Mouse (Mus musculus) cerebral cortex, adult 2 months (tissue): ENCODE measurements around the gene Nos1ap.

Source experiments
- WGBS: fragments of 180-500 bp; shearing (Covaris S2); methylation state at CpG from one replicate; pipeline ENCODE4 v1.1.7; 2018; 5-methylcytosine and 5-hydroxymethylcytosine counted together

Nos1ap gene

GRCm38 (mm10) chr1:170459896-170460602 lies 129.6 kb downstream of the Nos1ap start:
- WGBS, result 51% methylated on average over 5 of the region's 5 CpGs

- 66% methylated on average over 4 of the region's 4 CpGs for WGBS
These were observed 132.0 kb downstream of the Nos1ap start for GRCm38 (mm10) chr1:170457673-170458072.

GRCm38 (mm10) chr1:170455910-170456700 lies 133.6 kb downstream of the Nos1ap start:
- 82% methylated on average over 14 of the region's 14 CpGs for WGBS

GRCm38 (mm10) chr1:170455387-170455786 lies 134.3 kb downstream of the Nos1ap start:
- 91% methylated on average over 3 of the region's 3 CpGs for WGBS

- WGBS, result 63% methylated on average over 3 of the region's 3 CpGs
These were observed 136.2 kb downstream of the Nos1ap start for GRCm38 (mm10) chr1:170453455-170453854.

GRCm38 (mm10) chr1:170448244-170448643 lies 141.4 kb downstream of the Nos1ap start:
- WGBS, result 64% methylated on average over 2 of the region's 2 CpGs

- WGBS, result 42% methylated on average over 3 of the region's 3 CpGs
These were observed 144.2 kb downstream of the Nos1ap start for GRCm38 (mm10) chr1:170445458-170445857.

- WGBS, result 70% methylated on average over 10 of the region's 10 CpGs
These were observed 149.3 kb downstream of the Nos1ap start for GRCm38 (mm10) chr1:170440367-170440766.

- 67% methylated on average over 7 of the region's 7 CpGs for WGBS
These were observed 151.1 kb downstream of the Nos1ap start for GRCm38 (mm10) chr1:170438471-170439151.

- 87% methylated on average over 4 of the region's 4 CpGs for WGBS
These were observed 155.5 kb downstream of the Nos1ap start for GRCm38 (mm10) chr1:170434146-170434545.

GRCm38 (mm10) chr1:170432288-170432687 lies 157.4 kb downstream of the Nos1ap start:
- 93% methylated on average over 5 of the region's 5 CpGs for WGBS

- 55% methylated on average over 5 of the region's 5 CpGs for WGBS
These were observed 158.3 kb downstream of the Nos1ap start for GRCm38 (mm10) chr1:170431312-170431711.

- WGBS, result 75% methylated on average over 7 of the region's 7 CpGs
These were observed 159.0 kb downstream of the Nos1ap start for GRCm38 (mm10) chr1:170430660-170431059.

- 82% methylated on average over 6 of the region's 6 CpGs for WGBS
These were observed 160.0 kb downstream of the Nos1ap start for GRCm38 (mm10) chr1:170429656-170430055.

- WGBS, result 81% methylated on average over 2 of the region's 2 CpGs
These were observed 161.5 kb downstream of the Nos1ap start for GRCm38 (mm10) chr1:170428141-170428540.

- 57% methylated on average over 10 of the region's 10 CpGs for WGBS
These were observed 165.3 kb downstream of the Nos1ap start for GRCm38 (mm10) chr1:170424258-170424889.

- WGBS, result 62% methylated on average over 1 of the region's 1 CpGs
These were observed 166.6 kb downstream of the Nos1ap start for GRCm38 (mm10) chr1:170423048-170423447.

- WGBS, result 79% methylated on average over 4 of the region's 4 CpGs
These were observed 167.5 kb downstream of the Nos1ap start for GRCm38 (mm10) chr1:170422188-170422587.

- 79% methylated on average over 3 of the region's 3 CpGs for WGBS
These were observed 169.7 kb downstream of the Nos1ap start for GRCm38 (mm10) chr1:170419961-170420360.

GRCm38 (mm10) chr1:170418131-170418530 lies 171.5 kb downstream of the Nos1ap start:
- WGBS, result 54% methylated on average over 1 of the region's 1 CpGs

- 71% methylated on average over 2 of the region's 2 CpGs for WGBS
These were observed 172.7 kb downstream of the Nos1ap start for GRCm38 (mm10) chr1:170416967-170417366.

GRCm38 (mm10) chr1:170416206-170416605 lies 173.5 kb downstream of the Nos1ap start:
- WGBS, result 64% methylated on average over 6 of the region's 6 CpGs
